Mouse (Mus musculus): ENCODE measurements around the gene Cbfa2t3. TPM values are rescaled to one million over a fixed set of nuclear protein-coding genes. Genes with fewer than 3 reads are reported as not detected.

Gene Cbfa2t3
- total RNA-seq, 2 experiments from 2014 or later, result 19.5 to 23.2 TPM

- DNase-seq, result no peak
- intact Hi-C loops (cut with DNase I; ENCODE audit: low total_unique reads), result no loop called here
These were observed 113.5 kb downstream of the Cbfa2t3 start for GRCm38 (mm10) chr8:122585411-122585891.

DNA sequence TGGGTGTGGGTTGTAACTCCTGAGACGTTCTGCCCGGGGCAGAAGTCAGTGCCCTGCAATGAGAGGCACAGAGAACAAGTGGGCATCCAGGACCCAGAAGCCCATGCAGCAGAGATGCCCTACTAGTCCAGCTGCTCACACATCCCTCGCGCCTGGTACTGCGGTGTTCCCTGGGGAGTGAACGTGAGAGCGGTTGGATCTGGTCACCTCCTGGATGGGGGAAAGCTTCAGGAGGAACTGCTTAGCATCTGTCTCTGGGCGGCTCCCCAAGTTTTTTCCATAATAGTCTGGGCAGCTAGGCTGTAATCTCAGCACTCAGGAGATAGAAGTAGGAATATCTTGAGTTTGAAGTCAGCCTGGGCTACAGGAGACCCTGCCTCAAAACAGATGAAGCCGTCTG, 113.9 kb downstream of the Cbfa2t3 start:
- intact Hi-C loops (cut with DNase I; ENCODE audit: low total_unique reads), result no loop called here
- DNase-seq, result no peak

- intact Hi-C loops (cut with DNase I; ENCODE audit: low total_unique reads), result no loop called here
- DNase-seq, result no peak
These were observed 118.0 kb downstream of the Cbfa2t3 start for GRCm38 (mm10) chr8:122580926-122581325.

DNA sequence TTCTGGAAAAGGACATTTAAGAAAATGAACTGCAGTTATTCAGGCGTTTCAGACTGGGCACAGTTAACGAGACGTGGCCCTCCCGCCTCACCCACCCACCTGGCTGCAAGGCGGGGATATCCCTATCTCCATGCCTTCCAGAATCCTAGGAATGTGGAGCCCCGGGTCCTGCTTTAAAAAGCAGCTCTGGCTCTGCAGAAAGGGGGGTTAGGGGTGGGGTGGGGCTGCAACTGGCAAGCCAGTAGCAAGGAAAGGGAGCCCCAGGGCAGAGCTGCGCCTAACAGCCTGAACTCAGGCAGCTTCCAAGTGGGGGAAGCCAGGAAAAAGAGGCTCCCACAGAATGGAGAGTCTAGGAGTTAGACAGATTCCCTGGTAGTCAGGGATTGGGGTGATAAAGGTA, 119.7 kb downstream of the Cbfa2t3 start:
- no peak for DNase-seq
- intact Hi-C loops (cut with DNase I; ENCODE audit: low total_unique reads), result no loop called here

DNA sequence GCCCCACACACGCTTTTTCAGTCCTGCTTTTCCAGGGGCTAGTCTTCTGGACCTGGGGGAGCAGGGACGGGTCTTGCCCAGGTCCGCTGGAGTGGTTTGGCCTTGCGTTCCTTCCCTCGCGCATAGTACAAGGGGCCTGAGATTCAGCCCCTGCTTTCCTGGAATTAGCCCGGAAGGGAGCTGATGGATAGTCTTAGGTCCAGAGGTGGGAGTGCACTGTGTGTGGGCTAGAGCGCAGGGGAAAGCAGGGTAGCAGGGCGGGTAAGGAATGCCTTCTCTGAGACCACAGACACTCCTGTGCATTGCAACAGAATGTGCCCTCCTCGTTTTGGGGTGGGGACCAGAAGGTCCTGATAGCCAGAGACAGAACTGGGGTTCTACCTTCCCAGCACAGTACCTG, 121.8 kb downstream of the Cbfa2t3 start:
- intact Hi-C loops (cut with DNase I; ENCODE audit: low total_unique reads), result no loop called here
- DNase-seq, result no peak

DNA sequence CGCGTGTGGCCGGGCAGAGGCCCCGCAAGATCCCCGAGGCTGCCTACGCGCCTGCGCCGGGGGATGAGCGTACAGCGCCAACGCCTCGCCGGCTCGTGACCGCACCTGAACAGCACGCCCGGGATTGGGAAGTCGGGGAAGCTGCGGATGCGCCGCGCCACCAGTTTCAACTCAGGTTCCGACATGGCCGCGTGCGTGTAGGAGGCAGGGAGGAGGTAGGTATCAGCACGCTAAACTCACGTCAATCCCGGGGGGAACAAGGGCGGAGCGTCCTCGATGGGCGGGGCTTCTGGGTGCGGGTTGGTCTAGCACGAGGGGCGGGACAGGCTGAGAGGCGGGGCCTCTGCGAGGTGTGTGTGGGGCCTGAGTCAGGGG, 122.3 kb downstream of the Cbfa2t3 start, which contains the start of gene Aprt:
Gene Aprt, minus strand, starts transcription at position 262 of the 375 bp plus-strand sequence.
- intact Hi-C loops (cut with DNase I; ENCODE audit: low total_unique reads), result no loop called here
- peak; percentile 92 for DNase-seq

GRCm38 (mm10) chr8:122575735-122576647, 122.9 kb downstream of the Cbfa2t3 start:
- intact Hi-C loops (cut with DNase I; ENCODE audit: low total_unique reads), result no loop called here
- no peak for DNase-seq

DNA sequence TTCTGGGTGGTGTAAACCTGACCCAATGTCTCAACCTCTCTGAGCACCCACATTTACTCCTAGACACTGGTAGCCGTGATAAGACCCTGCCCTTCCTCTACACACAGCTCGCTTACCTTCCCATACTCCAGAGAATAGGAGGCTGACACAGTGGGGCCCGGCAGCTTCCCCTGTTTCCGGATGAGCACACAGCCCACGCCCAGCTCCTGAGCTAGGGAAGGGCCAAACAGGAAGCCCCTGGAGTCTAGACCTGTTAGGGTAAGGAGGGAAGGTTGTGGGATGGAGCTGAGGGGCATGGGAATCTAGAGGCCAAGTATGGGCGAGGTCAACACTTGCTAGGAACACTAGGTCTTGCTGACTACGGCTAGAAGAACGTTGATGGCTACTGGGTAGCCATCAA, 123.6 kb downstream of the Cbfa2t3 start:
- intact Hi-C loops (cut with DNase I; ENCODE audit: low total_unique reads), result no loop called here

More for the DNA sequence above, 123.6 kb downstream of the Cbfa2t3 start:
- DNase-seq, result no peak

Small RNA genes within 50 kb of the gene (microRNA-seq; reads per million reads assigned to microRNA genes)
- gene Mir6396, result 0 reads per million in 2 experiments

Other genes with a start within 250 kb of the Cbfa2t3 start
- gene Snai3, start 238.4 kb downstream of the Cbfa2t3 start, total RNA-seq (2021), result 1 to 10 TPM; 3.1 to 4.1 TPM
- gene Rnf166, start 223.0 kb downstream of the Cbfa2t3 start, total RNA-seq (2021), result 10 to 100 TPM; 23.9 to 28.7 TPM
- gene Ctu2, start 223.0 kb downstream of the Cbfa2t3 start, total RNA-seq (2021), result 1 to 10 TPM; 7.6 to 8.6 TPM
- gene Piezo1, start 147.8 kb downstream of the Cbfa2t3 start, total RNA-seq (2021), result 10 to 100 TPM; 15.1 to 15.4 TPM
- 1 to 10 TPM; 1.8 to 3.0 TPM for gene Cdt1, start 131.1 kb downstream of the Cbfa2t3 start, total RNA-seq (2021)
- 10 to 100 TPM; 40.1 to 44.1 TPM for gene Aprt, start 122.2 kb downstream of the Cbfa2t3 start, total RNA-seq (2021)
- 1 to 10 TPM; 2.9 to 3.6 TPM for gene Galns, start 87.6 kb downstream of the Cbfa2t3 start, total RNA-seq (2021)
- gene Trappc2l, start 87.5 kb downstream of the Cbfa2t3 start, total RNA-seq (2021), result 10 to 100 TPM; 47.5 TPM
- not detected for gene Pabpn1l, start 76.4 kb downstream of the Cbfa2t3 start, total RNA-seq (2021)
- 10 to 100 TPM; 13.4 to 16.2 TPM for gene Acsf3, start 76.4 kb upstream of the Cbfa2t3 start, total RNA-seq (2021)
- 10 to 100 TPM; 16.2 to 20.9 TPM for gene Cdh15, start 148.9 kb upstream of the Cbfa2t3 start, total RNA-seq (2021)

Measured in gastrocnemius, postnatal 14 days (tissue).